Mouse (Mus musculus) adrenal gland, postnatal 4 days (tissue): ENCODE results near the gene Gpatch8. TPM values are rescaled to one million over a fixed set of nuclear protein-coding genes. Genes with fewer than 3 reads are reported as not detected.
"Not testable (repeated sequence)": the region's sequence is repeated elsewhere in the genome, so short reads cannot be mapped to it uniquely, and the experiment has no call there.

Experiments used
- DNase-seq, 2 experiments: peaks; one replicate each; pipeline ENCODE4 v3.0.0; 2021 to 2022; ENCODE audit warnings: low spot score in 2 of 2, mixed read lengths in 2 of 2
- total RNA-seq, 2 experiments: library from RNA; stranded (reverse); gene quantifications; 2 replicates each; pipeline ENCODE4 v1.2.3; 2021

Gene Gpatch8
- total RNA-seq, 2 experiments from 2014 or later, result 41.5 to 45.8 TPM

DNA sequence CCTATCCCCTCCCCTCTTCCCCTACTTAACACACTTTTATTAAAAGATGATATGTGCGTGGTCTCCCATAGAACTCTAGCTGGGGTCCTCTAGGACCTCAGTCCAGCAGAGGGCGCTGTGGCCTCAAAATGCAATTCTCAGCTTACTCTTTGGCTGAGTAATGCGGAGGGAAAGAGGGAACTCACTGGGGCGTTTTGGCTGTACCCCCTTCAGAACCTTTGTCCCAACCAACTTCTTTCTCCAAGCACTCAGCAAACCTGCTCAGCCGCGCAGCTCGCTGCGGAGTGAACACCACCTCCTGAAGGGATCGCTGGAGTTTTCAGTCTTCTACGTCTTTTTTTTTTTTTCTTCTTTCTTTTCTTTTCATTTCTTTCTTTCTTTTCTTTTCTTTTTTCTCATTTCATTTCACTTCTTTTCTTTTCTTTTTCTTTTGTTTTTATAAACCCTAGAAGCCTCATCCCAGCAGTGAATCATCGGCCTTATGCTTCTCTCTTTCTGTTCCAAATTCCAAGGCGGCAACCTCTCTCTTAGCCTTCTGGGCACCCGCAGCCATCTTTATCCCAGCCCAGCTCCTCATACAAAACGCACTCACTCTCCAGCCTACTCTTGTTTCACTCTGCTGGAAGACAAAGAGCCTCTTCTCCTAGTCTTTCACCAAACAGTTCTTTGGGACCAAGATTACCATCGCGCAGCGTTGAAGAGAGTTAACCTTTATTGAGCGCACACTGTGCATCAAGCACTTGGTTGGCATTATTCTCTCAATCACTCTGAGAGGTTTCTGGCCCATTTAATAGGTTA, 16.9 kb upstream of the Gpatch8 start:
- DNase-seq, result peak; percentile 64 to 74

DNA sequence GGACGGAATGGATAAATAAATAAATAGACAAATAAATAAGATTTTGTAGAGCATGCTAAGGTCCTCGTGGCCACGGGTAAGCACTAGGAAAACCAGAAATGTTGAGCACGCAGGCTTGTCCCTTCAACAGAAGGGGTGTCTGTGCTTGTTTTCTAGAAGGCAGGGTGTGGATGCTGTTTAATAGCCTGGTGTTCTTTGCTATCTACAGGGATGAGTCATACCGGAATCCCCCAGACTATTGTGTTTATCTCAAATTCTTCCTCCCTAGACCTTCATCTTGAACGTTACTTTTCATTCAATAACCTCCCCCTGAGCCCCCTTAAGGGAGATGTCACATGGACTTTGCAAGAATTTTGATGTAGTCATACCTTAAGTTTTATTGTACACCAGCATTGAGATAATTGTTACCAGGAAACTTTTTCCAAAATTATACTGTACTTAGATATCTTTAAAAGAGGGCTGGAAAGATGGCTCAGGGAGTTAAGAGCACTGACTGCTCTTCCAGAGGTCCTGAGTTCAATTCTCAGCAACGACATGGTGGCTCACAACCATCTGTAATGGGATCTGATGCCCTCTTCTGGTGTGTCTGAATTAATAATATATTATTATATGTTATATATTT, 12.7 kb upstream of the Gpatch8 start:
- no peak for DNase-seq

DNA sequence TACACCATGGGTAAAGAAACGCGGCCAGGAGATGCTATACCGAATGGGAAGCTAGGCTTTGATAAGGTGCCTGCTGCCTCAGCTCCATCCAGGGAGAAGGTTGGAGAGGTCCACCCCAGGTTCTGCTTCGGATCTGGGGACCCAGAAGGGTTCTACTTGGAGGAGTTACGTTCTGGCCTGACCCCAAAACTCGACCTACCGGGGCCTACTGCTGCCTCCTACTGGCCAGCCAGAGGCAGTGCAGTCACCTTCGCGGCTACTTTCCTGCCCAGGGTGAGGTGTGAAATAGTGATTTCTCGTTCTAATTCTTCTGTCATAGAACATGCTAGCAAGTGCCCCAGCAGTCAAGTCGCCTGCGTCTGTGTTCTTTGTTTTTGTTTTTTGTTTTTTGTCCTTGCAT, 12.0 kb upstream of the Gpatch8 start:
- no peak for DNase-seq

DNA sequence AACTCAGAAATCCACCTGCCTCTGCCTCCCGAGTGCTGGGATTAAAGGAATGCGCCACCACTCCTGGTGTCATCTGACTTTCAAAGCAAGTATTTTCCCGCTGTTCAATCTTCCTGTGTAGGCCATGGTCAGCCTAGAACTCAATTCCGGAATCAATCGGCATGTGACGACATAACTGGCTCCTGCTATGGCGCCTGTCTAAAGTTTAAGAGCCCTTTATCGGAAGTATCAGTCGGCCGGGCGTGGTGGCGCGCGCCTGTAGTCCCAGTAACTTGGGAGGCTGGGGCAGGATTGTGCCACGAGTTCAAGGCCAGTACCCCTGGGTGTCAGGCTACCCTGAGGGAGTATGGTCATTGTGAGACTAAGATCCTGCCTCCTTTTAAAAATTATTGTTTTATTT, 11.5 kb upstream of the Gpatch8 start:
- no peak for DNase-seq

DNA sequence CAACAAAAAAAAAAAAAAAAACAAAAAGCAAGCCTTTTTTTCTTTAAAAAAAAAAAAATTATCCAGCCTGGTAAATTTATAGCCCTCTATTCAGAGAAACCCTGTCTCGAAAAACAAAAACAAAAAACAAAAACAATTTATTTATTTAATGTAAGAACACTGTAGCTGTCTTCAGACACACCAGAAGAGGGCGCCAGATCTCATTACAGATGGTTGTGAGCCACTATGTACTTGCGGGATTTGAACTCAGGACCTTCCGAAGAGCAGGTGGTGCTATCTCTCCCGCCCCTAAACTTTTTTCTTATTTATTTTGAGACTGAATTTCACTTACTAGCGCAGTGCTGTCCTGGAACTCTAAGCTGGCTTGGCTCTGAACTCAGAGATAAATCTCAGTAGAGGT, 11.0 kb upstream of the Gpatch8 start:
- no peak for DNase-seq

DNA sequence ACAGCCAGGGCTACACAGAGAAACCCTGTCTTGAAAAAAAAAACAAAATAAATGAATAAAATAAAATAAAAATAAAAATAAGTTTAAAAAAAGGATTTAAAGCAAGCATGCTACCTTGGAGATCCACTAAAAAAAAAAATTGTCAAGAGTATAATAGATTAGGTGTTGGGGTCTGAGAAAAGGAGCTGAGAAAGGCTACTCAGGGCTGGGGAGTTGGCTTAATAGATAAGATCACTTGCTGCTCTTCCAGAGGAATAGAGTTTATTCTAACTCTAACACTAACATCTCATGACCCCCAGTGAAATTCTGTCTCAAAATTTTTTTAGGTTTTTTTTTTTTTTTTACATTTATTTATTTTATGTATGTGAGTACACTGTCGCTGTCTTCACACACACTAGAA, 10.1 kb upstream of the Gpatch8 start:
- no peak for DNase-seq

DNA sequence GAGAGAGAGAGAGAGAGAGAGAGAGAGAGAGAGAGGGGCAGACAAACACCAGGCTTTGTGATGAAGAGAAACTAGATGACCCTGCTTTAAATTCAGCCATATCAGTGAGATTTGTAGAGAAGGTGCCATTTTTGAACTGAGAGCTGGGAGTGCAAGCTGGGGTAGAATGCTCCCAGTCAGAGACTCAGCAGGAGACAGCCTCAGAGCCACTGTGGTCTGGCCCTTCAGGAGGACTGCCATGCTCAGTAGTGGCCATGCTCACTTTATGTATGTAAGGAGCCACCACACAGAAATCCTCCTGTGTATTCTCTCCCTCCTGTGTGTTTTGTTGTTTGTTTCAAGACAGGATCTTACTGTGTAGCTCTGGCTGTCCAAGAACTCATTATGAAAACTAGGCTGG, 9.5 kb upstream of the Gpatch8 start:
- no peak for DNase-seq

DNA sequence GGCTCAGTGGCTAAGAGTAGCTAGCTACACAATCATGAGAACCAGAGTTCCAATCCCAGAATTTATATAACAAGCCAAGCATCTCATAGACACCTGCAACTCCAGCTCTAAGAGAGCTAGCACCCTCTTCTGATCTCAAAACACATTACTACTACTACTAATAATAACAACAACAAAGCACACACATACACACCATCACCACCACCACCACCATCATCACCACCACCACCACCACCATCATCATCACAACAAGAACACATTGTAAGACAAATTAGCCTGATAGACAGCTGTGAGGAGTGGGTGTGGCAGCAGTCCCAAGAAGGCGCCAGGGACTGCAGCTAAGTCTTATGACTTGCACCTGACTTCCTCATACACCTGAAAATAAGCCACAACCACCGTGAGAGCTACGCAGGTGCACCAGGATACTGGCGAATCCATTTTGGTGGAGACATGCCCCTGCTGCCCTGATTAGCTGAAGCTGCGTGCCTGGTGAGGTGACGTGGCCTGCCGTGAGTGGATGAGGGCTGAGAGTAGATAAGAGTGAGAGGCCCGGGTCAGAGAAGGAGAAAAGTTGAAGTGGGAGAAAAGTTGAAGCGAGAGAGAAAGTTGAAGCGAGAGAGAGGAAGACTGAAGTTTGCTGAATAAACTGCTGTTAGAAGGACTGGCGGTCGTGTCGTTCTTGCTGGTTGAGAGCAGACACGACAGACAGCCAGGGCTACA, 8.9 kb upstream of the Gpatch8 start:
- DNase-seq, result not testable (repeated sequence)

DNA sequence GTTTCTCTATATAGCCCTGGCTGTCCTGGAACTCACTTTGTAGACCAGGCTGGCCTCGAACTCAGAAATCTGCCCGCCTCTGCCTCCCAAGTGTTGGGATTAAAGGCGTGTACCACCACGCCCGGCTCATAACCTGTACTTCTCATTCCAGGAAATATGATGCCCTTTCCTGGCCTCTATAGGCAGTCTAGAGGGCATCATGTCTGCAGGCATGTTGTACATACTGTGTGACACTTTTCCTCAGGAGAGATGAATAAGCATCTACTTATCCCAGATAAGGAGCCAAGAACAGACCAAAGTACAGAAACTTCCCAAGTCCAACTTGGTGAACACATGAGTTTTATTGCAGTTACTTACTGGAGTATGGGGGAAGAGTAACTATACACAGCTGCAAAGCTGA, 2.5 kb upstream of the Gpatch8 start:
- no peak for DNase-seq

DNA sequence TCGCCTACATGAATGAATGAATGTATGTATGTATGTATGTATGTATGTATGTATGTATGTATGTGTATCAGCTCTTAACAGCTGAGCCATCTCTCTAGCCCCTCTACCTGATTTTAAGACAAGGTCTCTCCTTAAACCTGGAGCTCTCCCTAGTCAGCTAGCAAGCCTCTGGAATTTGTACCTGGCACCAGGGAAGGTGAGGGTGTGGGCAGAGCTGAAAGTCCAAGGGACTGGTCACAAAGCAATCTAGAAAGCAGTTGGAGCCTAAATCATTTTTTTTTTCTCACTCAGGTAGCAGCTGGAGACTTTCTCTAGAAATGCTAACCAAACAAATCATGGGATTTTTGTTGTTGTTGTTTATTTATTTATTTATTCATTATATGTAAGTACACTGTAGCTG, 1.2 kb upstream of the Gpatch8 start:
- DNase-seq, result no peak

DNA sequence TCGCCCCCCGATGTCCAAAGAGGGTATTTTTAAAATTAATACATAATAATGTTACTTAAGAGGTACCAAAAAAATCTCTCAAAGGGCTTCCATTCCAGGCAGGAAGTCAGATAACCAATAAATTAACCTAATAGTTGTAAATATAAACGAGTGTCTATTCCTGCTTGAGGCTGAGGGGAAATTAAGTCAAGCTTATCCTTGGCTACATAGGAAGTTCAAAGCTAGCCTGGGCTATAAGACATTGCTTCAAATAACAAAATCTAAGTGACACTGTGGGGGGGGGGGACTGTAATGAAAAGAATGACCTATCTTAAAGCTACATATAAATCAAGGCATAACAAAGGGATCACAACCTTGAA, 503 bp upstream of the Gpatch8 start:
- DNase-seq, result no peak

DNA sequence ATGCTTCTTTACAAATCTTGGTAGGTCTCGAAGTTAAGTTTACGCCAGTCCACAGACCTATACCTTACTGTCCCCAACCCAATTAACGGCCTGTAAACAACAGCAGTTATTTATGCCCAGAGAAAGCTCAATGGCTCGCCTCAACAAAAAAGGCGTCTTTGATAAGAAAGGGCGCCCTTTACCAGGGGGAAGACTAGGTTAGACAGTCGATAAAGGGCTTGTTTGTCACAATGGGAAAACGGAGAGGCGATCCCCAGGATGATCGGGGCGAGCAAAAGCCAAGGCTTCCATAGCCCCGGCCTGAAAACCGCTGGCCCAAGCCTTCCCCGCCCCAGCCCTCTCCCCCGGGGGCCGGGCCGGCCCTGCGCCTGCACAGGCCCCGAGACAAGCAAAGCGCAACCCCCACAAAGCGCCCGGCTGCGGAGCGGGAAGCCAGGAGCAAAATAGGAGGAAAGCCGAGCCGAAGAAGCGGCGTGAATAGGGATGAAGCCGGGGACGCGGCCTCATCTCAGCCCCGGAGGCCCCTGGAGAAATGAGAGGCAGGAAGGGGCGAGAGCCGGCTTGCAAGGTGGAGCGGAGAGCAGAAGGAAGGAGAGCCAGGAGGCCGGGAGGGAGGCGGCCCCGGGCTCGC, 677 bp downstream of the Gpatch8 start:
- DNase-seq, result peak; percentile 32 to 43

DNA sequence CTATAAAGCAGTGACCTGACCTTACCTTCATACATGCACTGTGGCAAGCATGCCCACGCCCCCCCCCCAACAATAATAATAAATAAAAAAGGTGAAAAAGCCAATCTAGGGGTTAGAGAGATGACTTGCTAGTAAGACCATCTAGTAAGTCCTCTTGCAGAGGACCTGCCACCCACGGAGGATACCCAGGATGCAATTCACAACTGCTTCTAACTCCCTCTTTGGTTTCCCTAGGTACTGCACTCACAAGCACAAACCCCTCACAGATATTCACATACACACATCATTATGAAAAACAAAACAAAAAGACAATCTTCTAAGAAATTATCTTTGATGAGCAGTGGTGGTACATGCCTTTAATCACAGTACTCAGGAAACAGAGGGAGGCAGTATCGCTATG, 4.1 kb downstream of the Gpatch8 start:
- DNase-seq, result no peak

DNA sequence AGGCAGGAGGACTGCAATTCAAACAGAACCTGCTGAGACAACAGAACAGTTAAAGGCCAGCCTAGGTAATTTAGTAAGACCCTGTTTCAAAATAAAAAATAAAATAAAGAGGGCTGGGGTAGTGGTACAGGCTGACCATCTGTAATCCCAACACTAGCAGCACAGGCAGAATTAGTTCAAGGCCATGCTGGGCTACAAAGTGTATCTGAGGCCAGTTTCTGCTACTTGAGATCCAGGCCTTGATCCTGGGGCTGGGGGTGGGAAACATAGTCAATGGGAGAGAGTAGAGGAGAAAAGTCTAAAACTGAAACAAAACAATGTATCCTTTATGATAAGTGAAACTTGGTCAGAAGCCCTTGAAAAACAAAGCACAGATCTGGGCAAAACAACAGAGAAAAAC, 5.0 kb downstream of the Gpatch8 start:
- DNase-seq, result no peak

DNA sequence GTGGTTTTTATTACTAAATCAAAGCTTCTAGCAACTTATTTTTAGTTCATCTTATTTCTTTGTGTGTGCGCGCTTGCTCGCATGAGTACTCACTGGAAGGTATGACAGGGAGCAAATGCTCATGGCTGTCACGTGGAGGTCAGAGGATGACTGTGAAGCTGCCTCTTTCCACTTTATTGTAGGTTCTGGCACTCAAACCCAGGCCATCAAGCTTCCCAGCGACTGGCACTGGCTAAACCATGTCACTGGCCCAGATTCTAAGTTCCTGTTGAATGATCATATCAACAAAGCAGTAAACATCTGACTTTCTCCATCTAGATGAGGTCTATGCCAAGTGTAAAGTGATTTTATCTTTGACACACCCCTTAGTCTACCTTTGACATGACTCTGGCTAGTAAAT, 14.7 kb downstream of the Gpatch8 start:
- no peak for DNase-seq

DNA sequence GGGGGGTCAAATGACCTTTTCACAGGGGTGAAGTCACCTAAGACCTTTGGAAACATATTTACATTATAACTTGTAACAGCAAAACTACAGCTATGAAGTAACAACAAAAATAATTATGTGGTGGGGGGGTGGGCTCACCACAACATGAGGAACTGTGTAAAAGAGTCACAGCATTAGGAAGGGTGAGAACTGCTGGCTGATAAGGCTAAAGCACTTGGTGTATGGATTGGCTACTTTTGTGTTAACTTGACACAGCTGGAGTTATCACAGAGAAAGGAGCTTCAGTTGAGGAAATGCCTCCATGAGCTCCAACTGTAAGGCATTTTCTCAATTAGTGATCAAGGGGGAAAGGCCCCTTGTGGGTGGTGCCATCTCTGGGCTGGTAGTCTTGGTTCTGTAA, 15.9 kb downstream of the Gpatch8 start:
- not testable (repeated sequence) for DNase-seq

DNA sequence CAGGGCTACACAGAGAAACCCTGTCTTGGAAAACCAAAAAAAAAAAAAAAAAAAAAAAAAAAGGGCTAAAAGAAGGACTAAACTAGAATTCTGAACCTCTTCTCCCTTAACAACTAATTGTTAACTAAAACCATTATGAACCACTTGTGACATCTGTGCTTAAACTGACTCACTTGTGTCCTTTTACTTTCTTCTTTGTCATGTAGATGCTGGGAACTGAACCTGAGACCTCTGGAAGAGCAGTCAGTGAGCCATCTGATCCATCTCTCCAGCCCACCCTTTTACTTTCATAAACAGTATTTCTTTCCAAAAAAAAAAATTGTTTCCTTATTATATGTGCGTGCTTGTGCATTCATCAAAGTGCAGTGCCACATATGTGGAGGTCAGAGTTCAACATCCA, 16.5 kb downstream of the Gpatch8 start:
- no peak for DNase-seq

DNA sequence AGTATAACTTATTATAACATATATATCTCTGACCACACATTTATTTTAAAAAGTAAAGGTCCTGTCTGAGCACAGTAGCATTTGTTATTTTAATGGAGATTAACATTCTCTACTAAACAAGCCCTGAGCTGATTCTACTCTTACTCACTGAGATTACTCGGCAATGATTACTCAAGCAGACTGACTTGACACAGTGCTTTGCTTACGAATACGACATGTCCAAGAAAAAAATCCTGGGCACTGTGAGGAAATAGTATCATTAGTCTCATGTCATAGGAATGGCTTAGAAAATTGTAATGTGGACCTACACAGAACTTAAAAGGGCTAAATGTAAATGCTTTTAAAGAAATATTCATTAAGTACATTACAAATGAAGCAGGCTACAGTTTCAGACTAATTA, 20.0 kb downstream of the Gpatch8 start:
- DNase-seq, result no peak

DNA sequence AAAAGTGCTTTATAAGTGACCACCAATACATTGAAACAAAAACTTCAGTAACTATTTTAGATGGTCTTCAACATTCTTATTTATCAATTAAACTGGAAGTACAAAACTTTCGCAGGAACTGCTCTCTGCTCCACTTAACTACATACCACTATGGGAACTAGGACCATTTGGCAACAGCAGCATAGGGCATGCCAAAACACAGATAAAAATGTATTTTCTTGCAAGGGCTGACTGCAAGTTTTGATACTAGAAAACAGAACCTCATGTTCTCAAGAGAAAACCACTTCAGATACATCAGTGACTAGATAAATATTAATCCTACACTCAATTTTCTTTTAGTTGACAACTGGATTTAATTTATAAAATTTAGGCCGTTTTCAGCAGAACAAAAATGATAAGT, 22.1 kb downstream of the Gpatch8 start:
- no peak for DNase-seq

DNA sequence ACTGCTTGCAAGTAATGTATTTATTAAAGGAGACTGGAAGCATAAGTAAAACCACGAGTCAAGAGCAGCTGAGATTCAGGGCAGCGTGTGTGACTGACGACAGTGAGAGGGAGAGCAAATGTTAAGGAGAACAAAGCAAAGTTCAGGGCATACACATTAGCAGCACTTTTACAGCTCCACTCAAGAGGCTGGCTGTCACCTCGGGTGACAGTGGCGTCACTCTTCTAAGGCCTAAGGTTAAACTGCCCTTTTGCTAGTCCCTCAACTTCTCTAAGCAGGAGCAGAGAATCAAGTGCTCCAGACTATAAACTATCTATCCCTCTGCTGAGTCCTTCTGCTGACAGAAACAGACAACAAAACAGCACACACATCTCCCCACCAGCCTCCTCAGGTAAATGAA, 24.8 kb downstream of the Gpatch8 start:
- DNase-seq, result no peak

DNA sequence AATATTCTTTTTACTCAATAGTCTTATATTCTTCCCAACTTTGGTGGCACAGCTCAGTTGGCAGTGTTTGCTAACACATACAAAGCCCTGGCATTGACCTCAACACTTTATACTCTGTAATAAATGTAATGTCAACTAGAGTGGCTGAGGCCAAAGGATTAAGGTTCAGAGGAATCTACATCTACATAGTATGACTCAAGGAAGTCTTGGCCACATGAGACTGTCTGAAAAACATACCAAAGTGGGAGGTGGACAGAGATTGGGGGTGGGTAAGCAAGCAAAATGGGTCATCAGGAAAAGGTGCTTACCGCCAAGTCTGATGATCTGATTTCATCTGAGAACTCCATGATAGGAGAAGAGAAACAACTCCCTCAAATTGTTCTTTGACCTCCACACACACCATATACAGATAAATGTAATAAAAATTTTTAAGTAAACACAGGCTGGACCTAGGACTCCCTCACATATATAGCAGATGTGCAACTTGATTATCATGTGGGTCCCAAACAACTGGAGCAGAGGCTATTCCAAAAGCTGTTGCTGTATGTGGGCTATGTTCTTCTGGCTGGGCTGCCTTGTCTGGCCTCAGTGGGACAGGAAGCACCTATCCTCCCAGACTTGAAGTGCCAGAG, 41.3 kb downstream of the Gpatch8 start:
- no peak for DNase-seq

DNA sequence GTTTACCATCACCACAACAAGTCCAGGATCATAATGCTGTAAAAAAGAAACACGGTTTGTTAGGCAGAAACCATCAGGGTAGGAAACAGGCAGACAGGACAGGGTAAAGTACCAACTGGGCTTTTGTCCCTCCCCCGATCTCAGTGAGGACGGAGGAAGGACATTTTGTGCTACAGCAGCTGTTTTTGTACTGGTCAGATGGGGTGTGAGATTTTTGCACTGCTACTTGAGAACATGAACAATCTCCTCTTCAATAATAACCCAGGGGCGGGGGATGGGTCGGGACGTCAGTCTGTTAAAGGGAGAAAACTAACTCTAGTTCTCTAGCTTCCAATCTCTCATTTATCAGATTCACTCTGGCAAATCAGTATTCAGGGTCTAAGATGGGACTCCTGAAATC, 46.0 kb downstream of the Gpatch8 start:
- DNase-seq, result no peak
